Mouse (Mus musculus) kidney, postnatal 25 days (tissue): ENCODE measurements at regions not wholly inside any gene's neighbourhood (a gene's known extent, or its start where the extent isn't known, plus 50 kb on each side); places are given as distances from the start of the nearest gene placed in this dataset.
A peak's percentile ranks its signal among the peaks of the same experiment; 100 is the strongest.

ENCODE experiments used
- DNase-seq, 2 experiments: peaks; one replicate each; pipeline ENCODE4 v3.0.0; 2021; ENCODE audit warnings: mixed read lengths in 2 of 2

- DNase-seq, result no peak
Observed at GRCm38 (mm10) chr13:72947374-72948165, 312.7 kb upstream of the Irx4 start.

- no peak for DNase-seq
Observed at GRCm38 (mm10) chr13:72958616-72959518, 301.4 kb upstream of the Irx4 start.

GRCm38 (mm10) chr13:72961291-72961690 is 299.0 kb upstream of the Irx4 start:
- DNase-seq, result no peak

GRCm38 (mm10) chr13:72972165-72972564 is 288.1 kb upstream of the Irx4 start:
- DNase-seq, result no peak

- DNase-seq, result no peak
Observed at GRCm38 (mm10) chr13:72972894-72973293, 287.4 kb upstream of the Irx4 start.

GRCm38 (mm10) chr13:72977213-72977612 is 283.1 kb upstream of the Irx4 start:
- no peak for DNase-seq

GRCm38 (mm10) chr13:72977971-72978370 is 282.3 kb upstream of the Irx4 start:
- DNase-seq, result no peak

GRCm38 (mm10) chr13:72978966-72979365 is 281.3 kb upstream of the Irx4 start:
- no peak for DNase-seq

- no peak for DNase-seq
Observed at GRCm38 (mm10) chr13:72992589-72993409, 267.5 kb upstream of the Irx4 start.

- DNase-seq, result no peak
Observed at GRCm38 (mm10) chr13:72993410-72993858, 266.8 kb upstream of the Irx4 start.

GRCm38 (mm10) chr13:72994538-72994937 is 265.7 kb upstream of the Irx4 start:
- DNase-seq, result no peak

- no peak for DNase-seq
Observed at GRCm38 (mm10) chr13:73008856-73009546, 251.3 kb upstream of the Irx4 start.

- DNase-seq, result no peak
Observed at GRCm38 (mm10) chr13:73009547-73010475, 250.5 kb upstream of the Irx4 start.

GRCm38 (mm10) chr13:73019181-73019580 is 241.1 kb upstream of the Irx4 start:
- DNase-seq, result no peak

- no peak for DNase-seq
Observed at GRCm38 (mm10) chr13:73031217-73031616, 229.1 kb upstream of the Irx4 start.

- DNase-seq, result peak; percentile 50 to 64
Observed at GRCm38 (mm10) chr13:73033055-73033454, 227.2 kb upstream of the Irx4 start.

GRCm38 (mm10) chr13:73034065-73034831 is 226.0 kb upstream of the Irx4 start:
- DNase-seq, result no peak

- DNase-seq, result no peak
Observed at GRCm38 (mm10) chr13:73034886-73035285, 225.4 kb upstream of the Irx4 start.

- no peak for DNase-seq
Observed at GRCm38 (mm10) chr13:73035336-73035940, 224.8 kb upstream of the Irx4 start.

GRCm38 (mm10) chr13:73039731-73040130 is 220.5 kb upstream of the Irx4 start:
- DNase-seq, result no peak
